Mouse (Mus musculus) limb, embryonic 14.5 days (tissue): ENCODE measurements around the gene Nmnat3. TPM values are rescaled to one million over a fixed set of nuclear protein-coding genes. Genes with fewer than 3 reads are reported as not detected.

Experiments
- ATAC-seq: fragments of 200-750 bp; cut with Nextera tagmentation; 2 replicates; pipeline ENCODE4 v1.8.0; 2017; ENCODE audit warnings: low read depth, moderate number of reproducible peaks, moderate TSS enrichment; ENCODE audit not compliant: low FRiP score
- DNase-seq: peaks from one replicate; pipeline ENCODE4 v3.0.0-alpha.2; 2015; ENCODE audit warnings: low spot score
- H3K27ac ChIP-seq: fragments of 300-500 bp; sonication (generic); replicated peaks from 2 replicates; pipeline ENCODE4 v1.5.1; 2014; ENCODE audit warnings: low read depth, mild to moderate bottlenecking, low read length, moderate library complexity, mixed read lengths
- H3K27me3 ChIP-seq: fragments of 300-500 bp; sonication (generic); 2 replicates; pipeline ENCODE4 v1.6.1; 2014; ENCODE audit warnings: low read length, mixed read lengths; ENCODE audit not compliant: control insufficient read depth, insufficient read depth
- H3K36me3 ChIP-seq: fragments of 300-500 bp; sonication (generic); 2 replicates; pipeline ENCODE4 v1.6.1; 2014; ENCODE audit warnings: mild to moderate bottlenecking, low read length, moderate library complexity, mixed read lengths; ENCODE audit not compliant: control insufficient read depth, insufficient read depth
- H3K4me1 ChIP-seq: fragments of 300-500 bp; sonication (generic); 2 replicates; pipeline ENCODE4 v1.6.1; 2014; ENCODE audit warnings: antibody characterized with exemption, low read length, mixed read lengths; ENCODE audit not compliant: control insufficient read depth, insufficient read depth
- H3K4me2 ChIP-seq: fragments of 300-500 bp; sonication (generic); replicated peaks from 2 replicates; pipeline ENCODE4 v1.6.1; 2014; ENCODE audit warnings: low read depth, mild to moderate bottlenecking, low read length, moderate library complexity; ENCODE audit not compliant: severe bottlenecking
- H3K4me3 ChIP-seq: fragments of 300-500 bp; sonication (generic); replicated peaks from 2 replicates; pipeline ENCODE4 v1.5.1; 2014; ENCODE audit warnings: low read length
- H3K9ac ChIP-seq: fragments of 300-500 bp; sonication (generic); 2 replicates; pipeline ENCODE4 v1.6.1; 2014; ENCODE audit warnings: mild to moderate bottlenecking, low read depth, low read length, moderate library complexity; ENCODE audit not compliant: severe bottlenecking
- H3K9me3 ChIP-seq: fragments of 300-500 bp; sonication (generic); 2 replicates; pipeline ENCODE4 v1.6.1; 2016; ENCODE audit warnings: low read length; ENCODE audit not compliant: control insufficient read depth
- POLR2A ChIP-seq: fragments of 200-500 bp; IDR thresholded peaks from 2 replicates; pipeline ENCODE4 v1.8.0; 2012; ENCODE audit warnings: inconsistent platforms, mild to moderate bottlenecking, moderate library complexity, borderline replicate concordance; ENCODE audit not compliant: insufficient read depth, insufficient read length; ENCODE audit errors: extremely low read depth
- WGBS: fragments of 180-500 bp; shearing (Covaris S2); extraction: QIAGEN DNeasy Blood & Tissue Kit; methylation state at CpG from one replicate; pipeline ENCODE4 v1.1.7; 2014; 5-methylcytosine and 5-hydroxymethylcytosine counted together
- polyA plus RNA-seq, 2 experiments: library from polyadenylated mRNA; depleted of rRNA in 1 of 2; stranded (reverse) in 1 of 2; unstranded in 1 of 2; fragments of >200 nt; fragmentation: Nextera tagmentation in 1 of 2; extraction: Ambion mirVana in 1 of 2; gene quantifications; 2 replicates each; pipeline versions ENCODE4 v1.2.1 to v1.2.3; 2012 to 2014

Nmnat3 gene
- polyA plus RNA-seq, 2 experiments, result 3.5 to 7.1 TPM

DNA sequence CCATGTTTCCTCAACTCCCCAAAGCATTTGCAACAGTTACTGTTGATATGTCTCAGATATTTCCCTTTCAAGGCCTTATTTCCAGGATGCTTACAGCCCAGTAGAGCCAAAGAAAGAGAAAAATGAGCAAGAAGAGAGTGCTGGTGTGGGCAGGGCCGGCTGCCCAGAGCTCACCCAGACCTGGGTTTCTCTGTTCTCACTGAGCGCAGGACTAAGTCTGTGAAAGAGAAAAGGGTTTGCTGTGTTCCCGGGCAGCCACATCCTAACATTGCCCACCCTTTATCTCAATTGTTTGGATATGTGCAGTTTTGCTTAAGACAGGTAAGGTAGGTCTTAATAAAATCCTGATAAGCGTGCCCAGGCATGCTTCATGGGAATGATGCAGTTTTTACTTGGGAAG is 92.5 kb downstream of the Nmnat3 start:
- TF ChIP-seq POLR2A, result no peak
- Histone ChIP-seq H3K9ac (no peak overlapping the region), H3K27ac (no peak overlapping the region), H3K27me3 (no peaks in the 10 kb centered on the region), H3K36me3 (no peaks in the 10 kb centered on the region), H3K4me1 (peaks cover 6% of the 10 kb centered on the region; the same call in 1 of the 2 replicates), H3K4me2 (no peak overlapping the region), H3K9me3 (no peaks in the 10 kb centered on the region), H3K4me3 (no peak overlapping the region)
- WGBS, result 60% methylated on average over 4 of the region's 4 CpGs
- DNase-seq, result no peak
- no peak for ATAC-seq

DNA sequence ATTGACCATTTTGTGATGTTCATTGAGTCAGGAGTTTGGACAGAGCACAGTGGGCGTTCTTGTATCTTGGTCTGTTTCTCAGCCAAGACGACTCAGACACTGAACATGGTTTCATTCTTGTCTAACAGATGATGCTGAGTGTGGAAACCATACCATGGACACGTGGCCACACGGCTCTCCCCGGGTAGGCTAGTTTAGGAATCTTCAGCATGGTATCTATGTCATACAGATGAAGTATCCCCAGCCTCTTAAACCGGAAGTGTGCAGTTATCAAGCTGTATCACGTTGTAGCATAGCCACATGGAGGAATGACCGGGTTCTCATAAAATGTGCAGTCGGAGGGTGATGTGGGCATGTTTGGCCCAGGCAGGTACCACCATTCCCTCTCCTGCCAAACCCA is 93.4 kb downstream of the Nmnat3 start:
- 87% methylated on average over 9 of the region's 9 CpGs for WGBS
- Histone ChIP-seq H3K9ac (no peak overlapping the region), H3K27ac (no peak overlapping the region), H3K4me1 (peaks cover 5% of the 10 kb centered on the region; the same call in 1 of the 2 replicates), H3K4me2 (no peak overlapping the region), H3K27me3 (no peaks in the 10 kb centered on the region), H3K4me3 (no peak overlapping the region), H3K9me3 (no peaks in the 10 kb centered on the region), H3K36me3 (no peaks in the 10 kb centered on the region)
- no peak for DNase-seq
- no peak for ATAC-seq
- TF ChIP-seq POLR2A, result no peak

DNA sequence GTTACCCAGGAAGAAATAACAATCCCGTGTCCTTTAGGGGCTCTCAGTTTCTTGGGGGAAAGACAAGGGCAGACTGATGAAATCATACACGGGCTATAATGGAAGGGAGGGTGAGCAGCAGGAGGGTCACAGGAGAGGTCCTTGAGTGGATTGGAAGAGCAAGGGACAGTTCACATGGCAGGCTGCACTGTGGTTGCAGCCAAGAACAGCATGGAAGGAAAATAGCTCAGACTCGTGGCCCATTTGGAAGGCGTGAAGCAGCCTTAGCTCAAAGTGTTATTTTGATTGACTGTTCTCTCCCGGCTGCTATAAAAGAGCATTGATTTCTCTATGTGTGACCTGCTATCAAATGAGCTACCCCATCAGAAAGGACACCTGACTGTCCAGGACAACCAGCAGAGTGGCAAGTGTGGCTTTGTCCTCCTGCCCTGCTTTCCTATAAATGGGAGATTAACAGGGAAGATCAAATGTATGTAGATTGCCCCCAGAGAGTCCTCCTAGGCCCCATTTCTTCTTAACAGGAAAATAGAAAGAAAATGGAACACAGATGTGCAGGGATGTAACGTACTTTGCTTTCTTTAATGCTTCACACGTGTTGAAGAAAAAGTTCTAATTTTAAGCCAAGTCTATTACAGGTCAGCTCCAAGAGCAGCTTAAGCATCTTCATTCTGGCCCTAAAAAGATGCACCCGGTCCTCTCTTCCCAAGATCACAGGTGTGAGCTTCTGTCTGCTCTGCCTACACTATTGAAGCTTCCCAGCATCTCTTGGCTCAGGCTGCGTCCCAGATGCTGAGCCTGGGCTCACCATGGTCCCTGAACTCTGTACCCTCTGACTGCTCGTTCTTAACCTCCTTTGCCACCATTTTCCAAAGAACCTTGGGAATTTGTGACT is 100.8 kb downstream of the Nmnat3 start:
- H3K36me3 ChIP-seq, result no peaks in the 10 kb centered on the region
- peaks cover 3% of the 10 kb centered on the region for H3K4me1 ChIP-seq
- H3K9ac ChIP-seq, result no peak overlapping the region
- no peak overlapping the region for H3K4me3 ChIP-seq
- no peaks in the 10 kb centered on the region for H3K27me3 ChIP-seq
- ATAC-seq (peak; percentile 74), DNase-seq (peak; percentile 65)
- no peak overlapping the region for H3K4me2 ChIP-seq
- H3K9me3 ChIP-seq, result no peaks in the 10 kb centered on the region
- no peak for TF ChIP-seq POLR2A
- WGBS, result 32% methylated on average over 10 of the region's 10 CpGs
- no peak overlapping the region for H3K27ac ChIP-seq

DNA sequence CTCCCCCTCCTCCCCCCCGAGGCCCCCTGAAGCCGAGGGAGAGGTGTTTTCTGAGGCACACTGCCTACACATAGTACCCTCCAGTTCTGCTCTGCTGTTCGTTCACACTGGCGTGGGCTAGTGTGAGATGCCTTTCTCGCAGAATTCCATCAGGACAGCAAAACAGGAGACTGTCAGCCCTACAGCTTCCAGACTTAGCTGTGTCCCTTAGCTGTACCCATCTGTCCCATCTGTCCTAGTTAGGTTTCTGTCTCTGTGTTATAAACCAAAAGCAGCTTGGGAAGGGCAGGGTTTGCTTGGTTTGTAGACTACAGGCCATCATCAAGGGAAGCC is 101.4 kb downstream of the Nmnat3 start:
- ATAC-seq (no peak), DNase-seq (no peak)
- no peak for TF ChIP-seq POLR2A
- H3K4me2 ChIP-seq, result no peak overlapping the region
- no peaks in the 10 kb centered on the region for H3K36me3 ChIP-seq
- no peak overlapping the region for H3K4me3 ChIP-seq
- peaks cover 3% of the 10 kb centered on the region for H3K4me1 ChIP-seq
- WGBS, result 59% methylated on average over 5 of the region's 5 CpGs
- no peaks in the 10 kb centered on the region for H3K9me3 ChIP-seq
- H3K27ac ChIP-seq, result no peak overlapping the region
- H3K27me3 ChIP-seq, result no peaks in the 10 kb centered on the region
- no peak overlapping the region for H3K9ac ChIP-seq

DNA sequence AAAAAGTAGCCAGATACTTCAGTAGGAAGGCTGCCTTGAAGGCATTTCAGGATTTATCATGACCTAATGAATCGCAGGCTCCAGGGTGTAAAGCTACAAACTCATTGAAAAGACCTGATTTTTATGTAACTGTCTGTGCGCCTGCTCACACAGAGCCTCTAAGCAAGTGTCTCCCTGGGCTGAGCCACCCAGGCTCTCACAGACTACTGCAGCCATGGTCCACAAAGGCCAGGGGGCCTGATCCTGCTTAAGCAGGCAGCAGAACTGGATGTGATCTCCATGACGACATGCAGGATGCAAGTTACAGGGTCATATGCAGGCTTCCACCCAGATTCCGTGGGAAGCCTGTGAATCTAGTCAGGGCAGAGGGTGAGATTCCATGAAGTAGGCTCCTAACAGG is 106.3 kb downstream of the Nmnat3 start:
- no peak for ATAC-seq
- WGBS, result 39% methylated on average over 4 of the region's 4 CpGs

More for the DNA sequence above, 106.3 kb downstream of the Nmnat3 start:
- Histone ChIP-seq H3K4me2 (no peak overlapping the region), H3K27ac (no peak overlapping the region), H3K9me3 (no peaks in the 10 kb centered on the region), H3K36me3 (no peaks in the 10 kb centered on the region), H3K4me3 (no peak overlapping the region), H3K4me1 (peaks cover 2% of the 10 kb centered on the region; the same call in 1 of the 2 replicates), H3K9ac (no peak overlapping the region), H3K27me3 (no peaks in the 10 kb centered on the region)
- no peak for TF ChIP-seq POLR2A
- DNase-seq, result no peak
